Mouse (Mus musculus): Measurements from ENCODE around the gene Bhmt2.

- TF ChIP-seq CTCF (IDR thresholded peaks at IDR 0.05; ENCODE audit: low read depth), result no peak
- no peak for TF ChIP-seq EP300 (IDR thresholded peaks at IDR 0.05; ENCODE audit: low read depth)
Observed at GRCm38 (mm10) chr13:93630941-93631705, 43.0 kb downstream of the Bhmt2 start.

Measured in liver, embryonic 14.5 days (tissue).